Mouse (Mus musculus): ENCODE data around the gene Ptprg. TPM values are rescaled to one million over a fixed set of nuclear protein-coding genes. Genes with fewer than 3 reads are reported as not detected.

The Ptprg gene
- total RNA-seq, 1 experiment from 2014 or later = not detected

- ATAC-seq (ENCODE audit: extremely low read depth, insufficient number of reproducible peaks, low FRiP score, poor library complexity, severe bottlenecking) = no peak
These were observed 111.7 kb downstream of the Ptprg start for GRCm38 (mm10) chr14:11665046-11665445.

DNA sequence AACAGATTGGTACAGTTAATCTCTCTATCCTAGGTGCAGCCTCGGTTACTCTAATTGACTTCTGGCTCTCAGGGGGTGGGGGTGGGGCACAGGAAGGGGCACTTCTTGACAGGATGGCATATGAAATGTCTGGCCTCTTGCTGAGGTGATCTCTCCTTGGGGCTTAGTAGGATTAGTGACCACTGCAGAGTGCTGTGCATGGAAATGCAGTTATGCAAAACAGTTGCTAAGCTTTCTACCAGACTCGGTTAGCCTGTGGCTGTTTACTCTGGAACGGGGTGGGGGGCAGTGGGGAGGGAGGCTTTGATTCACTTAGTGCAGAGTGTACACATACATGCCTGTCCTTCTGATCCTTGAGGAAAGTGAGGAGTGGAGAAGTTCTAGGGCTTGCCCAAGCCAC is 114.4 kb downstream of the Ptprg start:
- no peak for ATAC-seq (ENCODE audit: extremely low read depth, insufficient number of reproducible peaks, low FRiP score, poor library complexity, severe bottlenecking)

- ATAC-seq (ENCODE audit: extremely low read depth, insufficient number of reproducible peaks, low FRiP score, poor library complexity, severe bottlenecking) = no peak
These were observed 117.5 kb downstream of the Ptprg start for GRCm38 (mm10) chr14:11670847-11671246.

DNA sequence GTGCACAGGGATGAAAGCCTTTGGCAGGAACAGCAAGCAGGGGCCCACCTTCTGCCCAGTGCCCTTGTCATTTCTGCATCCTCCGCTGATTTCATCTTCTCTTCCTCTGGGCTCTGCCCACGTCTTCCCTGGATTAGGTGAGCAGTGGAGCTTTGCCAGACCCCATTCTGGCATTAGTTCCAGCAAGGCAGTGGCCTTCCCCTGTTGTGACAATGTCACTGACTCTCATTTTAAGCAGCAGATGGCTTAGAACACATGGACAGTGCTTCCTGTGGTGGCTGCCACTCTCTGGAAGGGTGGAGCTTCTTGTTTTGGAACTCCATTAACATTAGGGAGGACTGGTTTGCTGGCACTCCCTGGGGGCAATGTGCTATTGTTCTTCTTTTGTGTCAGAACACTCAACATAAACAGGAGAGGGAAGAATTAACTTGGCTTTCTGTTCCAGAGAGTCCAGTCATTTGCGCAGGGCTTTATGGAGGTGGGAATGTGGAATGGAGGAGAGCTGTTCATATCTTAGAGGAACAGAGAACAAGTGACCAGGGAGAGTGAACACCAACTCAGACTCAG is 119.7 kb downstream of the Ptprg start:
- no peak for ATAC-seq (ENCODE audit: extremely low read depth, insufficient number of reproducible peaks, low FRiP score, poor library complexity, severe bottlenecking)

DNA sequence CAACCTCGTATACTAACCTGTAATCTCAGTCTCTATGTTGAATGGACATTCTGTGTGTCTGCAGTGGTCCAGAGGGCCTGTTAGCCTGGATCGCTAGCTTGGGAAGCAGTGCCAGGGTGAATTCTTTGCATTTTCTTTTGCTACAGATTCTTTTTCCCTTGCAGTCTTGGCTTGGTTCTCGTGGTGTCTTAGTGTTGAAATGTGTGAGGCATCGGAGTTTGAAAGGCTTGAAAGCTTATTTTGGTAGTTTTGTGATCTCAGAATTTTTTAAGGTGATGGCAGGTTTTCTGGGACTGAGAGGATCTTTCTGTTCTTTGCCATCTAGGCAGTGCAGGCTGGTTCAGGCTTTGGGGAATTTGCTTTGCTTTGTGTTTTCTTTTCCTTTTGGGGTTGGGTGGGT is 124.9 kb downstream of the Ptprg start:
- ATAC-seq (ENCODE audit: extremely low read depth, insufficient number of reproducible peaks, low FRiP score, poor library complexity, severe bottlenecking) = no peak

DNA sequence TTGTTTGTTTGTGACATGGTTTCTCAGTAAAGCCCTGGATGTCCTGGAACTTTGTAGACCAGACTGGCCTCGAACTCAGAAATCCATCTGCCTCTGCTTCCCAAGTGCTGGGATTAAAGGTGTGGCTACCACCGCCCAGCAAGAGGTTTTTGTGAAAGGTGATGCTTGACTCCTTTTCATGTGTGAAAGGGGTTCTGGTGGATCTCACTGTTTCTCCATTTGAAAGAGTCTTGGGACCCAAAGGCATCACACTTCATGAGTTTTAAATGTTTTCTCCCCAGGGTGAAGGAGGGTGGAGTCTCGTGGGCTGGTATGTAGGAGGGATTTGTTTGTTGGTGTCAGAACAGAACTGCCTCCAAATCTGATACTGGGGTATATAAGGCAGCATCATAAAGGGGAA is 126.4 kb downstream of the Ptprg start:
- no peak for ATAC-seq (ENCODE audit: extremely low read depth, insufficient number of reproducible peaks, low FRiP score, poor library complexity, severe bottlenecking)

DNA sequence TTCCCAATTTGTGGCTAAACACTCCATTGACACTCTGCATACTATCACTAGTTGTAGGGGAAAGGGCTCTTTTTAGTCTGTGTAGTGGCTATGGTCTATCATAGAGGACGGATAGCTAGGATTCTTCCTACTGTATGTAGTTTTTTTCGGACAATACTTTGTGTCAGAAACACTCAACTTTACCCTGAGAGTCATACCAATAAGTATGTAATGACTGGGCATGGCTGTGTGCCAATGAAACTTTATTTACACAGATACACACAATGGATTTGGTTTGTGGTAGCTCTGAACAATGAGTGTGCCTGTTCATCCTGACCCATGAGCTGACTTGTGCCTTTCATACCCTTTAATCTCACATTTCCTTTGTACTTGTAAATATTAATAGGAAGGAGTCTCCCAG is 127.3 kb downstream of the Ptprg start:
- no peak for ATAC-seq (ENCODE audit: extremely low read depth, insufficient number of reproducible peaks, low FRiP score, poor library complexity, severe bottlenecking)

DNA sequence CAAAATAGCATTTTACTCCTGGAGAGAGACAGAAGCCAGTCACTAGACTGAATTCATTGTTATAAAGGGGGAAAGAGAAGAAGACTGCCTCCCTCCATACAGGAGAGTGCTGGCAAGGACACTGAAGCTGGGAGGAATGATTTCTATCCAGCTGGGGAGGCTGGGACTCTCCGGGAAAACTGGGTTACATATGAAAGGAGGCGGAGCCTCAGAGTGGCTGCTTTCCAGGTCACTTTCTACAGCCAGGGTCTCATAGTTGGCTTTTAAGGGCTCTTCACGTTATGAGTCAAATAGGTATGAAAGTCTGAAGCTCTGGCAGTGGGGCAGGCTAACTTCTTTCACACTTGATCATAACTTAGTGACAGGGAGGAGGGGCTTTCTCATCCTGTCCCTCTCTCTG is 129.1 kb downstream of the Ptprg start:
- no peak for ATAC-seq (ENCODE audit: extremely low read depth, insufficient number of reproducible peaks, low FRiP score, poor library complexity, severe bottlenecking)

GRCm38 (mm10) chr14:11683386-11684081 is 130.2 kb downstream of the Ptprg start:
- ATAC-seq (ENCODE audit: extremely low read depth, insufficient number of reproducible peaks, low FRiP score, poor library complexity, severe bottlenecking) = no peak

DNA sequence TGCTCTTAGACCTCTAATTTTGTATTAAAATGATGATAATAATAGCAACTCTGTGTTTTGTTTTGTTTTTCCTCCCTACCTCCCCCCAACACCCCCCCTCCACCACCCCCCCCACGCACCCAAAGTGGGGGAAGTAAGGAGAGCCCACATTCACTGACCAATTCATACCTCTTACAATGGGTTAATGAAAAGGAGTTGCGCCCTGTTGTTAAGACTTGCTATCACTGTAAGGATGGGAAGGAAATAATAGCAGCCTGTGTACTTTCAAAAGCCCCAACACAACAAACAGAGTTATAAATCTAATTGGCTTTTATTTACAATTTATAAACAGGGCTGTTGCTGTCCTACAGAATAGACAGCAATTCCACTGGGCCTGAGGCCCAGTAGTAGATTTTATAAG is 130.8 kb downstream of the Ptprg start:
- no peak for ATAC-seq (ENCODE audit: extremely low read depth, insufficient number of reproducible peaks, low FRiP score, poor library complexity, severe bottlenecking)

DNA sequence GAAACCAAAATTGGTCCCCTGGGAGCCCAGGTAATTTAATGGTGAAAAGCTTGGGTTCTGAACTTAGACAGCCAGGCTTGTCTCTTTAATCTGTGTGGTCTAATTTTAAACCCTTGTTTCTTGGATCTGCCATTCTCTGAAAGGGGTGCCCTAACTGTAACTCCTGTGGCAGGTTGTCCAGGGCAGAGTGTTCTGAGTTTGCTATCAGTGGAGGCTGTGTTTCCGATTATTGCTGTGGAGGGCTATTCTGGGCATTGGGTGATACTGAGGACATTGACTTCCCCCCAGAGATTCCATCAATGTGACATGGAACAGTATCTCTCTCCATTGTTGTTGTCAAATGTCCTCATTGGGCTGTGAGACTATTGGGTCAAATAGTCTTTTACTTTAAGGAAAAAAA is 134.2 kb downstream of the Ptprg start:
- no peak for ATAC-seq (ENCODE audit: extremely low read depth, insufficient number of reproducible peaks, low FRiP score, poor library complexity, severe bottlenecking)

- no peak for ATAC-seq (ENCODE audit: extremely low read depth, insufficient number of reproducible peaks, low FRiP score, poor library complexity, severe bottlenecking)
These were observed 134.8 kb downstream of the Ptprg start for GRCm38 (mm10) chr14:11688142-11688541.

GRCm38 (mm10) chr14:11690066-11690465 is 136.7 kb downstream of the Ptprg start:
- ATAC-seq (ENCODE audit: extremely low read depth, insufficient number of reproducible peaks, low FRiP score, poor library complexity, severe bottlenecking) = no peak

- no peak for ATAC-seq (ENCODE audit: extremely low read depth, insufficient number of reproducible peaks, low FRiP score, poor library complexity, severe bottlenecking)
These were observed 138.2 kb downstream of the Ptprg start for GRCm38 (mm10) chr14:11691531-11691930.

- ATAC-seq (ENCODE audit: extremely low read depth, insufficient number of reproducible peaks, low FRiP score, poor library complexity, severe bottlenecking) = no peak
These were observed 145.5 kb downstream of the Ptprg start for GRCm38 (mm10) chr14:11698880-11699279.

DNA sequence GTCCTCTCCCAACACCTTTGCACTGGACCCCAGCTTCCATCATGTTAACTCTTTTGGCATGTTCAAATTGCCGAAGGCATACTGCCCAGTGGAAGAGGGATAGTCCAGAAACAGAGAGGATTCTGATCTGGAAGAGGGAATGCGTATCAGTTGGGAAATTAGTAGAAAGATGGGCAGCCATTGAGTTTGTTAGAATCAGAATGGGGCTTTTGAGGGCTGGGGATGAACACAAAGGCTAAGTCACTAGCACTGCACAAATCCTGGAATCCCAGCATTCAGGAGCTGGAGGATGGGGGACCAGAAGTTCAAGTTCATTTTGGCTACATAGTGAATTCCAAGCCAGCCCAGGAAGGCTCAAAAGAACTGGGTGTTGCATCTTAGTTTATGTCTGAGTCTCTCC is 146.3 kb downstream of the Ptprg start:
- ATAC-seq (ENCODE audit: extremely low read depth, insufficient number of reproducible peaks, low FRiP score, poor library complexity, severe bottlenecking) = no peak

- no peak for ATAC-seq (ENCODE audit: extremely low read depth, insufficient number of reproducible peaks, low FRiP score, poor library complexity, severe bottlenecking)
These were observed 148.4 kb downstream of the Ptprg start for GRCm38 (mm10) chr14:11701516-11702249.

GRCm38 (mm10) chr14:11702770-11703477 is 149.6 kb downstream of the Ptprg start:
- no peak for ATAC-seq (ENCODE audit: extremely low read depth, insufficient number of reproducible peaks, low FRiP score, poor library complexity, severe bottlenecking)

GRCm38 (mm10) chr14:11704871-11705270 is 151.5 kb downstream of the Ptprg start:
- ATAC-seq (ENCODE audit: extremely low read depth, insufficient number of reproducible peaks, low FRiP score, poor library complexity, severe bottlenecking) = no peak

GRCm38 (mm10) chr14:11709352-11709751 is 156.0 kb downstream of the Ptprg start:
- no peak for ATAC-seq (ENCODE audit: extremely low read depth, insufficient number of reproducible peaks, low FRiP score, poor library complexity, severe bottlenecking)

All from neutrophil, adult 5-6 weeks (primary cell).